Mouse (Mus musculus): ENCODE results near the gene Hs3st2.
A peak's percentile ranks its signal among the peaks of the same experiment; 100 is the strongest.

The Hs3st2 gene

DNA sequence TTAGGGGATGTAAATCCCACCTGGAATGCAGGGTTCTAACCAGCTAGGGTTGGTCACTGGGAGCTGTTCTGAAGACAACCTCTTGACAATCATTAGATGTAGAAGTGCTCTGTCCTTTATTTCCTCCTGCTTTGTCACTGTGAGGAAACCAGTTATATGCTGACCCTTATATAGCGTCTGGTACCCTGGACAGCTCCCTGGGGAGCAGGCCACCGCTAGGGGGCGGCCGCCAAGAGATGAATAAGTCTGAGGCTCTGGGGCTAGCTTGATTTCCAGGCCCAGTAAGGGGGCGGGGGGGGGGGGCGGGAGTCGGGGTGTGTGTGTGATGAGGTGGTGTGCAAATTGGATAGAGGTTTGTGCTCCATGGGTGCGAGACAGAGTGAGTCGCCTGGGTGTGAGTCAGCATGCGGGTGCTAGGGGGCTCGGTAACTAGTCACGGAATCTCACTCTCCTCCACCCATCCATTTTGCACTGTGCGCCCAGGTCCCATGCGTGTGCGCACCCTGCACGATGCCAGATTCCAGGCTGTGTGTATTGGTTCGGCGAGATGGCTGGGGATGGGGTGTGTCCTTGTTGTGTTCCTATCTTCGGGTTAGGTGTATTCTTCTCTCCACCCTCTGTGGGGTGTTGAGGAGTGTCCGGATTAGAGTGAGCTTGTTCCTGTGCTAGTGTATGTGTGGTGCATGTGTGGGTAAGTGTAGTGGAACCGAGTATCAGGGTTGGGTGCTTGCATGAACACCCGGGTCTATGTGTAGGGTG lies at the start of gene Hs3st2:
Hs3st2 (plus strand) TSS at position 635 of the 759 bp plus-strand sequence.
- DNase-seq (ENCODE audit: low read depth, low spot score) = no peak

- DNase-seq (ENCODE audit: low read depth, low spot score) = no peak
Measured at GRCm38 (mm10) chr7:121348284-121348963, 43.2 kb upstream of the Hs3st2 start.

GRCm38 (mm10) chr7:121351688-121352087 lies 40.0 kb upstream of the Hs3st2 start:
- no peak for DNase-seq (ENCODE audit: low read depth, low spot score)

GRCm38 (mm10) chr7:121361448-121361847 lies 30.2 kb upstream of the Hs3st2 start:
- DNase-seq (ENCODE audit: low read depth, low spot score) = peak; percentile 1

- DNase-seq (ENCODE audit: low read depth, low spot score) = no peak
Measured at GRCm38 (mm10) chr7:121365584-121365983, 26.1 kb upstream of the Hs3st2 start.

DNA sequence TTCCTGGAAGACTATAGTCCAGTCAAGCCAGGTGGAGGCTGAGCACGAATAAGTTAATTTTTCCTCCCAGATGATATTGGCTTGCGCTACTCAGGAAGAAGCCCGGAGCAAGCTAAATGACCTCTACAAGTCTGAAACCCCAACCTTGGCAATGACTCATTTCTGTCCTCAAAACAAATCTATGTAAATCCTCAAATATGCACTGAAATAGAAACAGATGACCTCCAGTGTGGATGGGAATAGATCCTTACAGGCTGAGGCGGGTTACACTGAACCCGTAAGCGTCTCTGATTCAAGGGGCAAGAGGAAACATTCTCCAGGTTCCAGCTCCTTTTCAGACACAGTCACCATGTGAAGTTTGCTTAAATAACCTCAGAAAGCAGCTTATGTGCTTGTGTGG lies 24.5 kb upstream of the Hs3st2 start:
- DNase-seq (ENCODE audit: low read depth, low spot score) = no peak

- no peak for DNase-seq (ENCODE audit: low read depth, low spot score)
Measured at GRCm38 (mm10) chr7:121371990-121372389, 19.7 kb upstream of the Hs3st2 start.

DNA sequence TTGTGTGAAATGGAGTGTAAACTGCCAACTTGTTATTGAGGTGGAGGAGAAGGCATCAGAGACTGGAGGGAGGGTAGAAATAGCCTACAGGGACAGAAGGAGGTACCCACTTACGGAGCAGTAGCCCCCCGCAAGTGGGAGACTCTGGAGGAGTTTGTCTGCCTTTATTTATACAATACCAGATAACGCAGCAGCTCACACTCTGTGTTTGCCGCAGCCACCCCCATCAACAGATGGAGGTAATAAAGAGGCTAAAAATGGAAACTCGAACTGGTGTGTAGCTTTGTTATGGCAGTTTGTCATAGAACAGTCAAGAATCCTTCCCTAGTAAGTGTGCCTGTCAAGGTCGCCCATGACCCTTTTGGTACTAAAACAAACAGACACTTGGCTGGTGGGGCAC lies 16.2 kb upstream of the Hs3st2 start:
- DNase-seq (ENCODE audit: low read depth, low spot score) = no peak

- no peak for DNase-seq (ENCODE audit: low read depth, low spot score)
Measured at GRCm38 (mm10) chr7:121378942-121379341, 12.7 kb upstream of the Hs3st2 start.

- no peak for DNase-seq (ENCODE audit: low read depth, low spot score)
Measured at GRCm38 (mm10) chr7:121391984-121392739, 503 bp downstream of the Hs3st2 start.

- no peak for DNase-seq (ENCODE audit: low read depth, low spot score)
Measured at GRCm38 (mm10) chr7:121392740-121392993, 1.0 kb downstream of the Hs3st2 start.

DNA sequence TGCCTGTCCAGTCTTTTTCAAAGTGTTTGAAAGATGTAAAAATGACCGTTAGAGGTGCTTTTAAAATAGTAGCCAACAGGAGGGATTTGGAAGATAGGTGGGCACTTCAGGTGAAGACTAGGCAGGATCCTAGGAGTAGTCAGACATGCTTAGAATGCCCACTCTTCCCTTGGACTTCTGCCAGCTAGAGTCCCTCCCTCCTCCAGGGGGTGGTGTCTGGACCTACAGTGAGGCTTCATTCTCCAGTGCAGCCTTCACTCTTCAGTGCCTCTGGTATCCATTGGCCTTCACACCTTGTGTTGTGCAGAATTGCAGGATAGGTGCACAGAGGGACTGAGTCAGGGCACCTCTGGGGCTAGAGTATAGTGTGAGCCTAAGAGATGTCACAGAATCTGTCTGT lies 2.2 kb downstream of the Hs3st2 start:
- no peak for DNase-seq (ENCODE audit: low read depth, low spot score)

DNA sequence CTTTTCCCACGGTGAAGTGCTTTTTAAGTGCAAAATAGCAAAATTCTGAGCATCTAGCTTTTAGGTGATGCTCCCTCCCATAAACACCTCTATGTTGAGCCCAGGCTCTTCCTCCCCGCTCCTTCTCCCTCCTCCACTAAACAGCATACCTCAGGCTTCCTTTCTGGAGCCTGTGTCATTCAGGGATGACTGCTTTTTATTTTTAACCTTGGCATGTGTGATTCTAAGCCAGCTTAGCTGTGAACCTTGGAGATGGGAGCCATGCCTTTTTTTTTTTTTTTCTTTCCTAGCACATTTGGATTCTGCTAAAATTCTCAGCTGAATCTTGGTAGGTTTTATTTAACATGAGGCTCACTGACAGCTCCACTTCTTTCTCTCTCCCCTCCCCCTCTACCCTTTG lies 3.2 kb downstream of the Hs3st2 start:
- DNase-seq (ENCODE audit: low read depth, low spot score) = no peak

- DNase-seq (ENCODE audit: low read depth, low spot score) = no peak
Measured at GRCm38 (mm10) chr7:121410716-121411506, 19.3 kb downstream of the Hs3st2 start.

GRCm38 (mm10) chr7:121411507-121411898 lies 19.8 kb downstream of the Hs3st2 start:
- no peak for DNase-seq (ENCODE audit: low read depth, low spot score)

- no peak for DNase-seq (ENCODE audit: low read depth, low spot score)
Measured at GRCm38 (mm10) chr7:121436884-121437283, 45.2 kb downstream of the Hs3st2 start.

DNA sequence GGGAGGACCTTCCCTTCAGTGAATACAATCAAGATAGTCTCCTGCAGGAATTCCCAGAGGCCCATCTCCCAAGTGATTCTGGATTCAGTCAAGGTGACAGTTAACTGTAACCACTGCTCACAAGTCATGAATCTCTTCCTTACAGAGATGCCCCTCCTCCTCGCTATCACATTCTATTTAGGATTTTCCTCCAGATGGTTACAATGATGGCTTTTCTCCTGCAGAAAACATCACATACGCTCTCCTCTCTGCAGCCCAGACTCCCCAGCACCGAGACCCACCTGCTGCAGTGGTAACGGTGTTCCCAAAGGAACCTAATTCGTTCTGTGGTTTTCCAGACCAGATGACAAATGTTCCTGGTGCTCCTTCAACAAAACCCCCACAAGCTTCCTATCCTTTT lies 49.5 kb downstream of the Hs3st2 start:
- DNase-seq (ENCODE audit: low read depth, low spot score) = no peak

- DNase-seq (ENCODE audit: low read depth, low spot score) = no peak
Measured at GRCm38 (mm10) chr7:121444336-121444735, 52.7 kb downstream of the Hs3st2 start.

- no peak for DNase-seq (ENCODE audit: low read depth, low spot score)
Measured at GRCm38 (mm10) chr7:121446281-121446680, 54.6 kb downstream of the Hs3st2 start.

DNA sequence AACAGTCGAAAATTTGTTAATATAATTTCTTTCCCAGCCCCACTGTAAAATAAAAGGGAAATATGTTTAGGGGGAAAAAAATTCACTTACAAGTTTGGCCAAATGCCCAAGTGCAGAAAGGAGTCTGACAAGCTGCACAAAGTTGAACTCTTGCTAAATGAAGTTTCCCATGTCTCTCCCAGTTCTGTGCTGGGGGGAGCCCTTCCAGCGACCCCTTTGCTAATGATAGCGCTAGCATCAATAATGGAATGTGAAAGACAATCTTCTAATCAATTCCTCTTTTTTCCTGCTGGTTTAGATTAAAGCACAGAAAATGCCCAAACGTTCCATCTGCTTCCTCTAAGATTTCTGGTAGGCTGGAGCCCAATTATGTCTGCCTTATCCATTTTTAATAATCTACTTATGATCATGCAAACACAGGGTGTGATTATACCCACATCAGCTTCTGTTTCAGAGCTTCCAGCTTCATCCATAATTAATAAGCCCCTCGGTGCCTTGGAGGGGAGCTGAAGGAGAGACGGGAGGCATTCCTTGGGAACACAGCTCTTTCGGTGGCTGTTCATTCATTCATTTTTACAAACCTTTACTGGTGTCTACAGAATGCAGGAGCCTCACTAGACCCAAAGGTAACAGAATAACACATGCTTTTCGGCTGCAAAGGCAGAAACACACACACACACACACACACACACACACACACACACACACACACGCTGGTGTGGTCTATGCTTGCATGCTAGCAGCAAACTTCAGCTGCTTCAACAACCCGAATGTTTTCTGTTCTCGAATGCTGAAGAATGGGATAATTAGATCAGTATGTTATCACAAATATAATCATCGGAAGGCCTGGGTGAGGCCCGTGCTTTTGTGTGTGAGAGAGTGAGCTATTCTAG lies 59.5 kb downstream of the Hs3st2 start:
- DNase-seq (ENCODE audit: low read depth, low spot score) = no peak

- DNase-seq (ENCODE audit: low read depth, low spot score) = no peak
Measured at GRCm38 (mm10) chr7:121456716-121457115, 65.1 kb downstream of the Hs3st2 start.
